ENCODE assay signal across 7 mouse cellular contexts in the genomic region with DNA sequence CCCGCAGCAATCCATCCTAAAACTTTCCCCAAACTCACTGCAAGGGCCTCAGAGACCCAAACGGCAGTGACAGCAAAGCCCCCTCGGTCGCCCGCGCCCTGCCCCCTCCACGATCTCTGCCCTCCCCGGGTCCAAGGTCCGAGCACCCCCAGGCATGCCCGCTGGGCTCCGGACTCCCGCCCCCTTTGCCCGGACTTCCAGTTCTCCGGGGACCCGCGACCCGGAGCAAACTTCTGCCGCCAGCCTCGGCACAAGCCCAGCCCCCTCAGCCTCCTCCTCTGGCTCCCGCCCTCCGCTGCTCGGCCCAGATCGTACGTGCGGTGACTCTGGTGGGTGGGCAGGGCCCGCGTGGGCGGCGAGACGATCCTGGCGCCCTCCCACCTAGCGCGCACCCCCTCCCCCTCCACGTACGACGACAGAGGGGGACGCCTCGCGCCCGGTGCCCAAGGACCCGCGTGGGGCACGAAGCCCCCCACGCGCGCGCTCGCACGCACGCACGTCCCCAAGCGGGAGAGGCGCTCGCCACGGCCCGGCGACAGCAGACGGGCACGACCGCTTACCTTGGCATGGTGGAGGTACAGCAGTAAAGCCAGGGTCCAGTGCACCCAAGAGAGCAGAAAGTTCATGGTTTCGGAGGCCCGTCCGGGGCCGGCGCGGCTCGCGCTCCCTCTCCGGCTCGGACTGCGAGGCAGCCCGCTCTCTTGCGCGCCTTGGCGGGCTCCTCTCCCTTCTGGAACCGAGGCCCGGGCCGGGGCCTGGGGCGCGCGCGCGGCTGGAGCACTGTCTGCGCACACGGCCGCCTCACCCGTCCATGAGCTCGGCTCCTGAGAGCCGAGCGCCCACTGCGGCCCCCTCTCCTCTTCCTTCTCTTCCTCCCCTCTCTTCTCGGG. TPM values are rescaled to one million over a fixed set of nuclear protein-coding genes. Genes with fewer than 3 reads are reported as not detected.
A peak's percentile ranks its signal among the peaks of the same experiment; 100 is the strongest.
DNase-seq lines count a peak whose midpoint lies in the region; ATAC-seq and TF ChIP-seq lines count a peak whose summit lies in the region.

No protein-coding gene starts in this region.

- no peak for TF ChIP-seq CTCF in cortical plate, adult 2 months (IDR thresholded peaks at IDR 0.05; ENCODE audit: extremely low read depth, insufficient read depth, low read length)
- TF ChIP-seq CTCF in intestine, postnatal 0 days (IDR thresholded peaks at IDR 0.05; ENCODE audit: low read depth) = no peak

- peak overlapping the region; percentile 77 for H3K4me3 ChIP-seq in cortical plate, adult 2 months (ENCODE audit: insufficient read depth, low read length)
- H3K4me3 ChIP-seq in intestine, postnatal 0 days (ENCODE audit: low read depth, low read length) = peak overlapping the region; percentile 94
- H3K4me3 ChIP-seq in limb, embryonic 11.5 days (ENCODE audit: low read depth, low read length) = peak overlapping the region; percentile 87
- peak overlapping the region; percentile 83 for H3K4me3 ChIP-seq in midbrain, embryonic 14.5 days (replicated peaks; ENCODE audit: low read depth, low read length)

- no peaks in the 10 kb centered on the region for H3K9me3 ChIP-seq in intestine, postnatal 0 days (ENCODE audit: control insufficient read depth)
- H3K9me3 ChIP-seq in limb, embryonic 11.5 days (ENCODE audit: control insufficient read depth, low read length) = no peaks in the 10 kb centered on the region
- no peaks in the 10 kb centered on the region for H3K9me3 ChIP-seq in midbrain, embryonic 14.5 days (ENCODE audit: control insufficient read depth, low read length)

- peak overlapping the region; percentile 83 for H3K4me2 ChIP-seq in intestine, postnatal 0 days (replicated peaks; ENCODE audit: low read depth)
- peak overlapping the region; percentile 78 for H3K4me2 ChIP-seq in limb, embryonic 11.5 days (ENCODE audit: low read depth, severe bottlenecking)
- peak overlapping the region; percentile 90 for H3K4me2 ChIP-seq in midbrain, embryonic 14.5 days (ENCODE audit: low read length)

- H3K27me3 ChIP-seq in intestine, postnatal 0 days (replicated peaks; ENCODE audit: control insufficient read depth, insufficient read depth, low read length) = no peaks in the 10 kb centered on the region
- no peaks in the 10 kb centered on the region for H3K27me3 ChIP-seq in limb, embryonic 11.5 days (ENCODE audit: control insufficient read depth, insufficient read depth, low read length)
- no peaks in the 10 kb centered on the region for H3K27me3 ChIP-seq in midbrain, embryonic 14.5 days (ENCODE audit: control insufficient read depth, insufficient read depth, low read length)

- peak overlapping the region; percentile 56 for H3K27ac ChIP-seq in cortical plate, adult 2 months (ENCODE audit: insufficient read depth, low read length)
- peak overlapping the region; percentile 96 for H3K27ac ChIP-seq in intestine, postnatal 0 days (ENCODE audit: low read depth, low read length)
- H3K27ac ChIP-seq in limb, embryonic 11.5 days (replicated peaks; ENCODE audit: low read depth, low read length) = peak overlapping the region; percentile 80
- peak overlapping the region; percentile 87 for H3K27ac ChIP-seq in midbrain, embryonic 14.5 days (replicated peaks; ENCODE audit: low read depth, low read length)

- peak; percentile 9; the same call in 1 of the 2 replicates for TF ChIP-seq POLR2A in cortical plate, adult 2 months (IDR thresholded peaks at IDR 0.05; ENCODE audit: extremely low read depth, insufficient read depth, low read length)

- under 1% methylated on average over 76 of the region's 92 CpGs for WGBS in intestine, postnatal 0 days
- under 1% methylated on average over 89 of the region's 92 CpGs for WGBS in limb, embryonic 11.5 days
- WGBS in midbrain, embryonic 14.5 days = under 1% methylated on average over 92 of the region's 92 CpGs

- peak; percentile 81 for DNase-seq in adrenal gland, adult 8-10 months
- peak; percentile 67 to 70 for DNase-seq in gastrocnemius, postnatal 36 days
- DNase-seq in limb, embryonic 11.5 days (ENCODE audit: low spot score) = peak; percentile 80
- DNase-seq in midbrain, embryonic 14.5 days = peak; percentile 82
- DNase-seq in spleen, postnatal 4 days (ENCODE audit: low spot score in 2 of 2) = peak; percentile 52 to 82

- peak overlapping the region; percentile 99 for H3K9ac ChIP-seq in intestine, postnatal 0 days (ENCODE audit: low read depth, low read length)
- H3K9ac ChIP-seq in limb, embryonic 11.5 days (ENCODE audit: low read length) = peak overlapping the region; percentile 96
- peak overlapping the region; percentile 86 for H3K9ac ChIP-seq in midbrain, embryonic 14.5 days (replicated peaks; ENCODE audit: low read length)

- H3K4me1 ChIP-seq in cortical plate, adult 2 months (ENCODE audit: control insufficient read depth, insufficient read depth, low read length) = peaks cover 3% of the 10 kb centered on the region; the same call in 1 of the 2 replicates
- peaks cover 5% of the 10 kb centered on the region for H3K4me1 ChIP-seq in intestine, postnatal 0 days (replicated peaks; ENCODE audit: control insufficient read depth, insufficient read depth, low read length)
- peaks cover 42% of the 10 kb centered on the region for H3K4me1 ChIP-seq in limb, embryonic 11.5 days (ENCODE audit: control insufficient read depth, insufficient read depth, low read length)
- peaks cover 32% of the 10 kb centered on the region for H3K4me1 ChIP-seq in midbrain, embryonic 14.5 days (ENCODE audit: control insufficient read depth, insufficient read depth, low read length)

- intact Hi-C loops in gastrocnemius, postnatal 36 days (cut with DNase I) = no loop called here

- H3K36me3 ChIP-seq in intestine, postnatal 0 days (ENCODE audit: control insufficient read depth, insufficient read depth) = 0 out of 2 replicates have a peak, but pooled peaks cover 7% of the 10 kb centered on the region
- peaks cover 4% of the 10 kb centered on the region; the same call in 1 of the 2 replicates for H3K36me3 ChIP-seq in limb, embryonic 11.5 days (ENCODE audit: control insufficient read depth, insufficient read depth, low read length)
- no peaks in the 10 kb centered on the region for H3K36me3 ChIP-seq in midbrain, embryonic 14.5 days (ENCODE audit: control insufficient read depth, insufficient read depth, low read length)

- peak; percentile 44 for ATAC-seq in intestine, postnatal 0 days
- ATAC-seq in limb, embryonic 11.5 days (ENCODE audit: insufficient number of reproducible peaks, low FRiP score, low TSS enrichment, low read depth) = peak; percentile 48
- ATAC-seq in midbrain, embryonic 14.5 days (ENCODE audit: low FRiP score, low TSS enrichment) = peak; percentile 51; the same call in 1 of the 2 replicates

RNA-seq across cellular contexts. Expression of gene Vegfa, which starts 1.2 kb away (rescaled TPM):
- 100 to 1,000 TPM; 270 to 756 (median 501) TPM for total RNA-seq in adrenal gland, adult 8-10 months (2022)
- polyA plus RNA-seq in cortical plate, adult 2 months (2012; rRNA removed) = 138 and 164 TPM in 2 replicates
- 100 to 1,000 TPM; 137 to 152 TPM for total RNA-seq in gastrocnemius, postnatal 36 days (2021)
- polyA plus RNA-seq in intestine, postnatal 0 days (2015; fragmentation: Nextera tagmentation; extraction: Ambion mirVana) = 5.9 and 8.2 TPM in 2 replicates
- polyA plus RNA-seq in limb, embryonic 11.5 days (2014; fragmentation: Nextera tagmentation; extraction: Ambion mirVana) = 3.3 and 4.0 TPM in 2 replicates
- polyA plus RNA-seq in midbrain, embryonic 14.5 days (2014; fragmentation: Nextera tagmentation; extraction: Ambion mirVana) = 4.3 and 5.5 TPM in 2 replicates

Comparison
In these comparisons a context has a peak if more than half of its experiments do, and no peak if none do; other contexts are left out.
1. Peak in every context shown above with its lines: DNase-seq, ATAC-seq, H3K4me3 ChIP-seq and H3K27ac ChIP-seq.
2. RNA of gene Vegfa, which starts 1.2 kb away (polyA plus RNA-seq): 138 to 164 TPM in cortical plate, adult 2 months; 5.9 to 8.2 TPM in intestine, postnatal 0 days, 4.3 to 5.5 TPM in midbrain, embryonic 14.5 days and 3.3 to 4.0 TPM in limb, embryonic 11.5 days; every median in the first group is over 10 times any median in the second.